10 mouse cellular contexts compared by ENCODE assay signal in the genomic region with DNA sequence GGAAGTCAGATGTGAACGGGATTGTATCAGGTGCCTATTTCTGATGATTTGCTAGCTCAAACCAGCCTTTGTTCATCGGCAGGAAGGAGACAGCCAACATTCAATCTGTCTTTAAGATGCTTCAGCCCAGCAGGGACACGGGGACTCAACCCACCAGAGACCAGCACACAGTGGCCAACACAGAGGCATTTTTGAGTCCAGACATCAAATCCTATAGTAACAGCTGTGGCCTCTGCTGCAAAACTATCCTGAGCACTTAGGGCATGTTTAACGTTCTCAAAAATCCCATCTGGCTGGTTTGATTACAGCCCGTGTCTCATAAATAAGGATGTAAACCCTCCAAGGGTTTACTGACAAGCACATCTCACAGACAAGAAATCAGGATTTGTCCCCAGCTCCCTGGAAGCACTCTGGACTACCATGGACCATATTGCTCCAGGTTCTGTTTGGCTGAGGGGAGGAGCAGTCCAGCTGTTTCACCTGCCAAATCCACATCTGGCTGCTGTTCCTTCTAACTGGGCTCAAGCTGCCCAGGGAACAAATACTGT.
DNase-seq lines count a peak whose midpoint lies in the region; ATAC-seq and TF ChIP-seq lines count a peak whose summit lies in the region.
"Had no signal": no experiment of that assay in that cellular context is flagged by ENCODE, and none has a peak within 500 bp of the region (broad histone marks: within the 10 kb centered on the region; RNA-seq: fewer than 3 reads in every experiment).

No protein-coding gene starts in this region.

- DNase-seq in heart, adult 2 months = no peak
- DNase-seq in heart, adult 18-20 months = no peak
- no peak for DNase-seq in liver, postnatal 0 days
- DNase-seq in layer of hippocampus, adult 9-10 months (ENCODE audit: low spot score) = no peak
- no peak for DNase-seq in kidney, adult 2 months
- DNase-seq: cerebellum, adult 9-11 months; thymus, postnatal 4 days had no signal

- peaks cover 8% of the 10 kb centered on the region; the same call in 1 of the 2 replicates for H3K36me3 ChIP-seq in heart, adult 2 months (ENCODE audit: control insufficient read depth, insufficient read depth, low read length)
- no peaks in the 10 kb centered on the region for H3K36me3 ChIP-seq in ES-Bruce4 (ENCODE audit: control insufficient read depth, insufficient read depth, low read length, poor library complexity, severe bottlenecking)
- H3K36me3 ChIP-seq in forebrain, embryonic 16.5 days (ENCODE audit: control insufficient read depth, insufficient read depth) = no peaks in the 10 kb centered on the region
- no peaks in the 10 kb centered on the region for H3K36me3 ChIP-seq in liver, postnatal 0 days (replicated peaks; ENCODE audit: insufficient read depth, low read length)
- H3K36me3 ChIP-seq in kidney, adult 2 months (ENCODE audit: control insufficient read depth, insufficient read depth, low read length) = no peaks in the 10 kb centered on the region

- no peak overlapping the region for H3K9ac ChIP-seq in heart, adult 2 months (ENCODE audit: low read depth, low read length)
- H3K9ac ChIP-seq in ES-Bruce4 (ENCODE audit: low read depth, poor library complexity, severe bottlenecking) = no peak overlapping the region
- no peak overlapping the region; the same call in 1 of the 2 replicates for H3K9ac ChIP-seq in forebrain, embryonic 16.5 days (replicated peaks; ENCODE audit: low read depth, low read length)
- no peak overlapping the region for H3K9ac ChIP-seq in liver, postnatal 0 days (replicated peaks)

- no peaks in the 10 kb centered on the region for H3K9me3 ChIP-seq in ES-Bruce4 (replicated peaks; ENCODE audit: control insufficient read depth, insufficient read depth, low read length, poor library complexity, severe bottlenecking)
- H3K9me3 ChIP-seq in forebrain, embryonic 16.5 days (ENCODE audit: control insufficient read depth, low read length) = no peaks in the 10 kb centered on the region
- no peaks in the 10 kb centered on the region for H3K9me3 ChIP-seq in liver, postnatal 0 days (ENCODE audit: low read length)

- TF ChIP-seq POLR2A in heart, adult 2 months (IDR thresholded peaks at IDR 0.05; ENCODE audit: insufficient read depth, low read depth, low read length) = no peak
- no peak for TF ChIP-seq POLR2A in ES-Bruce4 (IDR thresholded peaks at IDR 0.05; ENCODE audit: insufficient read depth, low read length)
- TF ChIP-seq POLR2A in kidney, adult 2 months (IDR thresholded peaks at IDR 0.05; ENCODE audit: low read depth, low read length) = no peak

- no peak for TF ChIP-seq CTCF in heart, adult 2 months (IDR thresholded peaks at IDR 0.05)
- TF ChIP-seq CTCF in ES-Bruce4 (IDR thresholded peaks at IDR 0.05; ENCODE audit: low read depth, low read length) = no peak
- TF ChIP-seq CTCF in liver, postnatal 0 days (IDR thresholded peaks at IDR 0.05; ENCODE audit: low read depth) = no peak
- no peak for TF ChIP-seq CTCF in kidney, adult 2 months (conservative IDR thresholded peaks at IDR 0.05; ENCODE audit: insufficient read depth, insufficient read length, low read depth, low read length)

- WGBS in heart, adult 2 months = 50% methylated on average over 5 of the region's 5 CpGs
- 53% methylated on average over 5 of the region's 5 CpGs for WGBS in forebrain, embryonic 16.5 days
- WGBS in liver, postnatal 0 days (ENCODE audit: insufficient replicate concordance) = 73% methylated on average over 5 of the region's 5 CpGs
- WGBS in kidney, adult 2 months = 71% methylated on average over 5 of the region's 5 CpGs

- peak; percentile 21; the same call in 1 of the 2 replicates for ATAC-seq in forebrain, embryonic 16.5 days
- ATAC-seq in liver, postnatal 0 days = no peak
- no peak for ATAC-seq in inflammation-experienced regulatory T-cells, adult 6 months

- H3K4me2 ChIP-seq in forebrain, embryonic 16.5 days (ENCODE audit: low read length) = no peak overlapping the region
- peak overlapping the region; percentile 42 for H3K4me2 ChIP-seq in liver, postnatal 0 days (ENCODE audit: low read depth, low read length)

- H3K4me1 ChIP-seq in heart, adult 2 months (ENCODE audit: control insufficient read depth, insufficient read depth, low read length) = peaks cover 44% of the 10 kb centered on the region
- peaks cover 7% of the 10 kb centered on the region for H3K4me1 ChIP-seq in ES-Bruce4 (ENCODE audit: control insufficient read depth, insufficient read depth, low read length)
- H3K4me1 ChIP-seq in forebrain, embryonic 16.5 days (replicated peaks; ENCODE audit: control insufficient read depth, insufficient read depth, low read length) = peaks cover 37% of the 10 kb centered on the region
- H3K4me1 ChIP-seq in liver, postnatal 0 days (ENCODE audit: insufficient read depth) = peaks cover 24% of the 10 kb centered on the region
- peaks cover 24% of the 10 kb centered on the region for H3K4me1 ChIP-seq in kidney, adult 2 months (ENCODE audit: control insufficient read depth, insufficient read depth, low read length)

- H3K79me2 ChIP-seq in heart, adult 2 months (replicated peaks; ENCODE audit: control insufficient read depth, insufficient read depth, low read length) = no peaks in the 10 kb centered on the region

- H3K27me3 ChIP-seq in heart, adult 2 months (ENCODE audit: control insufficient read depth, insufficient read depth, low read length) = no peaks in the 10 kb centered on the region
- no peaks in the 10 kb centered on the region for H3K27me3 ChIP-seq in ES-Bruce4 (ENCODE audit: control insufficient read depth, insufficient read depth, low read length, poor library complexity, severe bottlenecking)
- H3K27me3 ChIP-seq in forebrain, embryonic 16.5 days (replicated peaks; ENCODE audit: control insufficient read depth, insufficient read depth, low read length) = no peaks in the 10 kb centered on the region
- no peaks in the 10 kb centered on the region for H3K27me3 ChIP-seq in liver, postnatal 0 days (ENCODE audit: insufficient read depth, low read length)
- no peaks in the 10 kb centered on the region for H3K27me3 ChIP-seq in kidney, adult 2 months (replicated peaks; ENCODE audit: control insufficient read depth, insufficient read depth, low read length)

- intact Hi-C loops in heart, adult 2 months (cut with DNase I) = loop anchor here (2.0 kb wide), 1 partner anchor 27 kb away; no protein-coding TSS in a partner anchor

- H3K27ac ChIP-seq in heart, adult 2 months = peak overlapping the region; percentile 81
- 0 out of 2 replicates have a peak overlapping the region, but pooled peaks have one; percentile 7 for H3K27ac ChIP-seq in ES-Bruce4 (ENCODE audit: insufficient read depth, low read length)
- peak overlapping the region; percentile 68 for H3K27ac ChIP-seq in forebrain, embryonic 16.5 days (ENCODE audit: low read length)
- H3K27ac ChIP-seq in liver, postnatal 0 days (ENCODE audit: low read depth) = no peak overlapping the region
- H3K27ac ChIP-seq in kidney, adult 2 months (ENCODE audit: insufficient read depth, low read depth, low read length) = no peak overlapping the region

- no peak overlapping the region for H3K4me3 ChIP-seq in heart, adult 2 months
- H3K4me3 ChIP-seq in ES-Bruce4 (ENCODE audit: low read depth, low read length) = no peak overlapping the region
- no peak overlapping the region for H3K4me3 ChIP-seq in forebrain, embryonic 16.5 days (replicated peaks; ENCODE audit: low read length)
- H3K4me3 ChIP-seq in liver, postnatal 0 days (ENCODE audit: low read depth, low read length) = no peak overlapping the region
- H3K4me3 ChIP-seq in kidney, adult 2 months (ENCODE audit: insufficient read depth, low read depth, low read length) = no peak overlapping the region

- no peak for TF ChIP-seq EP300 in heart, adult 2 months (IDR thresholded peaks at IDR 0.05; ENCODE audit: insufficient read depth, low read depth, low read length)
- TF ChIP-seq EP300 in ES-Bruce4 (IDR thresholded peaks at IDR 0.05; ENCODE audit: insufficient read depth, low read depth, low read length) = no peak
- TF ChIP-seq EP300 in liver, postnatal 0 days (IDR thresholded peaks at IDR 0.05; ENCODE audit: low read depth) = no peak

Comparison
In these comparisons a context has a peak if more than half of its experiments do, and no peak if none do; other contexts are left out.
1. H3K27ac ChIP-seq: peak in heart, adult 2 months (single experiment), ES-Bruce4 (single experiment) and forebrain, embryonic 16.5 days (single experiment); none in liver, postnatal 0 days (single experiment) and kidney, adult 2 months (single experiment).